Mouse (Mus musculus) G1E-ER4 (cell line): ENCODE data around the gene Tnnt3. TPM values are rescaled to one million over a fixed set of nuclear protein-coding genes. Genes with fewer than 3 reads are reported as not detected.

Experiments used
- GATA1 ChIP-seq: IDR thresholded peaks from one replicate; pipeline ENCODE4 v1.8.0; 2012; ENCODE audit warnings: low read length, inconsistent platforms
- polyA plus RNA-seq: library from polyadenylated mRNA; stranded (reverse); fragments of >175 nt; gene quantifications from 2 replicates; pipeline ENCODE4 v1.2.3, GENCODE M21; 2012

Tnnt3 gene
- polyA plus RNA-seq, 1 experiment, result not detected

DNA sequence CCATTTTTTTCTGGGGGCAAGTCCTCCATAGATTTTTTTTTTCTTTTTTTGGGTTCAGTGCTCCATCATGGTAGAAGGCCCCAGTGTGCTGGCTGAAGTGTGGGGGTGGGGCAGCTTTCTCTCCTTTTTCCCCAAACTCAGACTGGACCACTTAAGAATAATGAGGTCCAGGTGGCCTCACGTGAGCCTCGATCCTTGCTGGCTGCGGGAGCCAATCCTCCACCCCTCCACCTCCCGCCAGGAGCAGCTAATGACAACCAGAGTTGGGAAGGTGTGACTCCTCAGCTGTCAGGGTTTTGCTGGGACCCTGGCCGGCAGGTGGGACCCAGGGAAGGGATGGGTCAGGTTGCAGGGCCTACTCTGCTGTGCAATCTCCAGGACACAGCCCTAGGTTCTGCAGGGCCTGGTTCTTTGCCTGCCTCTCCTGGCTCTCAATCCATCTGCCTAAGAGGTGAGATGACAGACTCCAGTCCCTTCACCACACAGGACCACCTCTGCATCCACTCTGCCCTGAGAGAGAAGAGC, 61.1 kb downstream of the Tnnt3 start:
- no peak for TF ChIP-seq GATA1

DNA sequence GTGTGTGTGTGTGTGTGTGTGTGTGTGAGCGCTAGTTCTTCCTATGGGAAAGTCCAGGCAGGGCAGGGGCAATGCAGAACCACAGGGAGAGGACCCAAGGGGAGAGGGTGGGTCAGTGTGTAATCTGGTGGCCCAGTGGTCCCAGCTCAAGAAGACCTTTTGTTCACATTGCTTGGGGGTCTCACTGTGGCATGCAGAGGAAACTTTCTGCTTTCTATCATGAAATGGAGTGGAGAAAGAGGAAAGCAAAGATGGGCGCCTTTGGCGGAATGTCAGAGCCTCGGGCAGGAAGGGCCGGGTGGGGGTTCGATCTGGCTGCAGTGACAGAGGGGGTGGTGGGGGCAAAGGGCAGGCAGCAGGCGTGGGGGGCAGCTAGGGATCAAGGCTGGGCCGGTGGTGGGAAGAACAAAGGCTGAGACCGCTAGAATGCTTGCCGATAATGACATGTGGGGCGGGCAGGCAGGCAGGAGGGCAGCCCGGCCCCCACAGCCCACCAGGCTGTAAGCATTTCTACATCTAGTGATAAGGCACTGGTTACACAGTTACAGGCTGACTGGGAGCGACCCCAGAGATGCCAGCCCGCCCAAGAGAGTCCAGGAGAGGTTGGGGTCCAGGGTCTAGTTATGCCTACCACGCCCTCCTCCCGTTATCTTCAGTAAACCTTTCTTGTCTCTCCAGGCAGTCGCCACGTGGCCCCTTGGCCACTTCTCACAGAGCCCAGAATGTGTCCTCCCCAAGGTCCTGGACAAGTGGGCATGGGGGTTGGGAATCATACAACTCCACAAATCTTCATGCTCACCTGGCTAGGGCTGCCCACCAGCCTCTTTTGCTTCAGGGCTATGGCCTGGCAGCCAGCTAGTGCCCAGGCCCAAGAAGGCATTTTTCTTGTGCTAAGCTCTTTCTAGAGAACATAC, 62.6 kb downstream of the Tnnt3 start:
- TF ChIP-seq GATA1, result no peak

DNA sequence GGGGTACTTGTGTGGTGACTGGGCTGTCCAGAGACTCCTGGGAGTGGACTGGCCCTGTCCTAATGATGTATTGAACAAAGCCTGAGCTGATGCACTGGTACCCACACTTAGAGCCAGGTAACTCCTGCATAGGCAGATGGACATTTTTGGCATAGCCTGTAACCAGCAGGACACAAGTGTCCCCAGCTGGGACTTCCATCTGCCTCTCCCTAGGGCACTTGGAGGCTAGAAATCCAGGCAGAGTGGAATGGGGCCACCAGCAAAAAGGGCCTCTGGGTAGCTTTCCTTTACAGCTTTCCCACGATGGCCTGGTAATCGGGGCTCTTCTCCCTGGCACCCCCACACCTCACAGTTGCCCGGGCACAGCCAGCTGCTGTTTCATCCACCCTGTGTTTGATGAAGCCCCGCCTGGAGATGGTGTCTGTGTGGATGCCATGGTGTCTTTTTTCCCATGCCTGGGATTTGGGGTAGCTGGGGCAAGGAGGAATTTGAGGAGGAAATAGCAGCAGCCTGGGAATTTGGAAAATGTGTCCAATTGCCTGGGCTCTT, 63.3 kb downstream of the Tnnt3 start:
- no peak for TF ChIP-seq GATA1

DNA sequence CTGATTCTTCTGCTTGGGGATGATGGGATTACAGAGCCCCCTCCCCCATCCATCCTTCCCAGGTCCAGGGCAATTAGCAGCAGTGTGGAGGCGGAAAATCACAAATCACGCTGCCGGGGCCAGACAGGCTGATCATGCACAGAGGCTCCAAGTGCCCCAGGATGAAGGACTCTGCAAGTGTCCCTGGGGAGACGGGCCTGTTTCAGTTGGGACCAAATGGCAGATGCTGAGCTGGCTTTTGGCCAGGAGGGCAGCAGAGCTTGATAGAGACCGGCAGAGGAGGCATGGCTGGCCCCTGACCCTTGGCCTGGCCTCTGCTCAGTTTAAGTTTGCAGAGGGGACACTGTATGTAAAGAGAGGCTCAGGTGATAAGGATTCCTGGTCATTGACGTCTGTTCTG, 64.5 kb downstream of the Tnnt3 start:
- no peak for TF ChIP-seq GATA1

DNA sequence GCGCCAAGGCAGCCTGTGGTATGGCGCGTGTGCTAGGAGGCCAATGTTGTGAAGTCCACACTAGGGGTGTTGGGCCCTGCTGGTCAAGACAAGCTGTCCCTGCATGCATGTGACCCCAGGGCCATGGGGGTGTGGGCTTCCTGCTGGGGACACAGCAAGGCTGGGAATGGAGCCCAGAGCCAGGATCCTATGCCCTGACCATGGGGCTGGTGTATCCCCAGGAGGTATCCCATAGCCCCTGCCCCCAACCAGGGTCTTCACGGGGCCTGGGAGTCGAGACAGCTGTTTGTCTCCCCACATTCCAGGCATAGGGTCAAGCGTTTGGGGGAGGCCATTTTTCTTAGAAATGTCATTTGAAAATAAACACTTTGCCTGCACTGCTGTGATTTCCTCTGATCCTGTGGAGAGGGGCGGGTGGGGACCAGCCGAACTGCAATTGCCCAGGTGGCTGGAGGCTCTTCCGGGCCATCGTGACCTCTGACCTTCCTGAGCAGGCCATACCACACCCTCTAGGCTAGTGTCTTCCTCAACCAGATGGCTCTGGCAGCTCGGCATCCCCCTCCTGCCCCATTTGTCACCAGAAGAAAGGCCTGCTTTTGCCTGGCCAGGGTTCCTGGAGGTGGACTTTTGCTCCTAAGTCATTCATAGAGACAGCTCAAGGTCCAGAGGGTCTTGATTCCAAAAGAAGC, 66.5 kb downstream of the Tnnt3 start:
- TF ChIP-seq GATA1, result no peak

Other genes with a start within 250 kb of the Tnnt3 start
- gene Gm2431, start 240.5 kb upstream of the Tnnt3 start, polyA plus RNA-seq, result not detected in 2 replicates
- not detected in 2 replicates for gene Gm4559, start 224.5 kb upstream of the Tnnt3 start, polyA plus RNA-seq
- gene Krtap5-1, start 201.7 kb upstream of the Tnnt3 start, polyA plus RNA-seq, result not detected in 2 replicates
- gene Krtap5-4, start 195.3 kb upstream of the Tnnt3 start, polyA plus RNA-seq, result not detected in 2 replicates
- gene Ifitm10, start 125.1 kb upstream of the Tnnt3 start, polyA plus RNA-seq, result 0.06 TPM in 1 of 2 replicates, not detected in the other
- gene Gm49369, start 116.2 kb upstream of the Tnnt3 start, polyA plus RNA-seq, result 24.2 and 26.1 TPM in 2 replicates
- gene Ctsd, start 110.8 kb upstream of the Tnnt3 start, polyA plus RNA-seq, result 33.0 and 46.6 TPM in 2 replicates
- gene Syt8, start 64.0 kb upstream of the Tnnt3 start, polyA plus RNA-seq, result not detected in 2 replicates
- gene Tnni2, start 57.0 kb upstream of the Tnnt3 start, polyA plus RNA-seq, result not detected in 2 replicates
- not detected in 2 replicates for gene Lsp1, start 38.0 kb upstream of the Tnnt3 start, polyA plus RNA-seq
- gene Mrpl23, start 33.9 kb downstream of the Tnnt3 start, polyA plus RNA-seq, result 11.7 and 37.4 TPM in 2 replicates
- gene Igf2, start 168.0 kb downstream of the Tnnt3 start, polyA plus RNA-seq, result not detected in 2 replicates
- gene Gm49394, start 171.1 kb downstream of the Tnnt3 start, polyA plus RNA-seq, result not detected in 2 replicates
- not detected in 2 replicates for gene Ins2, start 244.5 kb downstream of the Tnnt3 start, polyA plus RNA-seq